Mouse (Mus musculus) bone marrow, adult 2 months (tissue): ENCODE data around the gene Parp3. TPM values are rescaled to one million over a fixed set of nuclear protein-coding genes. Genes with fewer than 3 reads are reported as not detected.

Experiments used
- H3K27ac ChIP-seq: fragments of 200-500 bp; 2 replicates; pipeline ENCODE4 v1.5.1; 2012; ENCODE audit warnings: low read depth, mild to moderate bottlenecking, control low read depth, inconsistent platforms, low read length; ENCODE audit not compliant: control insufficient read depth, poor library complexity, insufficient read depth
- H3K4me1 ChIP-seq: fragments of 200-500 bp; 2 replicates; pipeline ENCODE4 v1.6.1; 2011; ENCODE audit warnings: low read length; ENCODE audit not compliant: control insufficient read depth, insufficient read depth
- H3K4me3 ChIP-seq: fragments of 200-500 bp; replicated peaks from 2 replicates; pipeline ENCODE3; 2011; ENCODE audit warnings: mild to moderate bottlenecking, low read depth, low read length, control low read depth; ENCODE audit not compliant: control insufficient read depth
- CTCF ChIP-seq: fragments of 200-500 bp; IDR thresholded peaks from 2 replicates; pipeline ENCODE4 v1.5.1; 2011; ENCODE audit warnings: low read length, control low read depth; ENCODE audit not compliant: control insufficient read depth, insufficient read depth
- POLR2A ChIP-seq: fragments of 200-500 bp; IDR thresholded peaks from 2 replicates; pipeline ENCODE4 v1.6.1; 2011; ENCODE audit warnings: low read depth, mild to moderate bottlenecking, control low read depth, low read length, borderline replicate concordance; ENCODE audit not compliant: control insufficient read depth
- WGBS: fragments of 180-500 bp; shearing (Covaris S2); methylation state at CpG from one replicate; pipeline ENCODE4 v1.1.7; 2018; 5-methylcytosine and 5-hydroxymethylcytosine counted together
- polyA plus RNA-seq: library from polyadenylated mRNA; stranded (reverse); fragments of >200 nt; gene quantifications from 2 replicates; pipeline ENCODE4 v1.2.4, GENCODE M21; 2011; ENCODE audit warnings: low replicate concordance; ENCODE audit not compliant: missing spikeins, insufficient read depth, insufficient read length

Parp3 gene
- polyA plus RNA-seq, 1 experiment: 33.8 TPM

- Histone ChIP-seq H3K4me1 (no peaks in the 10 kb centered on the region), H3K4me3 (no peak overlapping the region), H3K27ac (no peak overlapping the region)
- TF ChIP-seq POLR2A: no peak
- TF ChIP-seq CTCF: no peak
- 78% methylated on average over 4 of the region's 4 CpGs for WGBS
Measured at GRCm38 (mm10) chr9:106472321-106472720, 4.4 kb downstream of the Parp3 start.

- no peak overlapping the region for H3K27ac ChIP-seq
- no peak overlapping the region for H3K4me3 ChIP-seq
- TF ChIP-seq POLR2A (no peak), CTCF (no peak)
- no peaks in the 10 kb centered on the region for H3K4me1 ChIP-seq
- WGBS: 82% methylated on average over 5 of the region's 5 CpGs
Measured at GRCm38 (mm10) chr9:106471892-106472291, 4.9 kb downstream of the Parp3 start.

- Histone ChIP-seq H3K27ac (no peak overlapping the region), H3K4me3 (no peak overlapping the region), H3K4me1 (no peaks in the 10 kb centered on the region)
- WGBS: 84% methylated on average over 14 of the region's 14 CpGs
- TF ChIP-seq CTCF (no peak), POLR2A (no peak)
Measured at GRCm38 (mm10) chr9:106470991-106471750, 5.6 kb downstream of the Parp3 start.

GRCm38 (mm10) chr9:106469776-106470175 is 7.0 kb downstream of the Parp3 start:
- WGBS: 30% methylated on average over 9 of the region's 9 CpGs
- Histone ChIP-seq H3K27ac (no peak overlapping the region), H3K4me1 (no peaks in the 10 kb centered on the region), H3K4me3 (no peak overlapping the region)
- no peak for TF ChIP-seq POLR2A
- no peak for TF ChIP-seq CTCF

- Histone ChIP-seq H3K27ac (no peak overlapping the region), H3K4me3 (no peak overlapping the region), H3K4me1 (no peaks in the 10 kb centered on the region)
- TF ChIP-seq CTCF: no peak
- TF ChIP-seq POLR2A: no peak
- 34% methylated on average over 6 of the region's 6 CpGs for WGBS
Measured at GRCm38 (mm10) chr9:106469317-106469716, 7.4 kb downstream of the Parp3 start.

GRCm38 (mm10) chr9:106467746-106468145 is 9.0 kb downstream of the Parp3 start:
- TF ChIP-seq POLR2A: no peak
- no peak for TF ChIP-seq CTCF
- no peaks in the 10 kb centered on the region for H3K4me1 ChIP-seq
- WGBS: 80% methylated on average over 7 of the region's 7 CpGs
- H3K4me3 ChIP-seq: no peak overlapping the region
- no peak overlapping the region for H3K27ac ChIP-seq

GRCm38 (mm10) chr9:106466721-106467120 is 10.0 kb downstream of the Parp3 start:
- 77% methylated on average over 6 of the region's 6 CpGs for WGBS
- no peaks in the 10 kb centered on the region for H3K4me1 ChIP-seq
- no peak for TF ChIP-seq CTCF
- TF ChIP-seq POLR2A: no peak
- H3K4me3 ChIP-seq: no peak overlapping the region
- H3K27ac ChIP-seq: no peak overlapping the region

- TF ChIP-seq POLR2A (no peak), CTCF (no peak)
- H3K4me3 ChIP-seq: no peak within 1 kb of the TSS
- no peak within 1 kb of the TSS for H3K27ac ChIP-seq
- 28% methylated on average over 26 of the region's 26 CpGs for WGBS
- H3K4me1 ChIP-seq: no peaks in the 10 kb centered on the region
Measured at GRCm38 (mm10) chr9:106465571-106466200, 11.1 kb downstream of the Parp3 start, which contains the start of gene Gpr62. Gene Gpr62, minus strand, starts transcription at chr9:106465938.
